Mouse (Mus musculus) neural tube, embryonic 11.5 days (tissue): ENCODE results near the gene Srxn1. TPM values are rescaled to one million over a fixed set of nuclear protein-coding genes. Genes with fewer than 3 reads are reported as not detected.

Experiments used
- ATAC-seq: fragments of 200-750 bp; cut with Nextera tagmentation; 2 replicates; pipeline ENCODE4 v1.8.0; 2017; ENCODE audit warnings: moderate number of reproducible peaks, mild to moderate bottlenecking, moderate TSS enrichment, moderate library complexity; ENCODE audit not compliant: insufficient read depth, low FRiP score, low TSS enrichment
- DNase-seq: peaks from one replicate; pipeline ENCODE4 v3.0.0-alpha.2; 2015; ENCODE audit warnings: low spot score
- H3K27ac ChIP-seq: fragments of 300-500 bp; sonication (generic); 2 replicates; pipeline ENCODE4 v1.5.1; 2014; ENCODE audit warnings: low read depth, mild to moderate bottlenecking, low read length
- H3K27me3 ChIP-seq: fragments of 300-500 bp; sonication (generic); 2 replicates; pipeline ENCODE4 v1.6.1; 2014; ENCODE audit warnings: mild to moderate bottlenecking, low read length, mixed read lengths; ENCODE audit not compliant: control insufficient read depth, insufficient read depth
- H3K36me3 ChIP-seq: fragments of 300-500 bp; sonication (generic); 2 replicates; pipeline ENCODE4 v1.6.1; 2014; ENCODE audit warnings: mild to moderate bottlenecking, low read length, moderate library complexity, mixed read lengths; ENCODE audit not compliant: control insufficient read depth, insufficient read depth
- H3K4me1 ChIP-seq: fragments of 300-500 bp; sonication (generic); 2 replicates; pipeline ENCODE4 v1.6.1; 2014; ENCODE audit warnings: low read length, mixed read lengths; ENCODE audit not compliant: control insufficient read depth, insufficient read depth
- H3K4me2 ChIP-seq: fragments of 300-500 bp; sonication (generic); 2 replicates; pipeline ENCODE4 v1.6.1; 2014; ENCODE audit warnings: low read depth, mild to moderate bottlenecking, moderate library complexity
- H3K4me3 ChIP-seq: fragments of 300-500 bp; sonication (generic); 2 replicates; pipeline ENCODE4 v1.5.1; 2014; ENCODE audit warnings: low read depth, low read length
- H3K9ac ChIP-seq: fragments of 300-500 bp; sonication (generic); 2 replicates; pipeline ENCODE4 v1.6.1; 2014; ENCODE audit warnings: mild to moderate bottlenecking, low read length
- H3K9me3 ChIP-seq: fragments of 300-500 bp; sonication (generic); 2 replicates; pipeline ENCODE4 v1.6.1; 2016; ENCODE audit warnings: low read length; ENCODE audit not compliant: control insufficient read depth
- WGBS: fragments of 180-500 bp; shearing (Covaris S2); extraction: QIAGEN DNeasy Blood & Tissue Kit; methylation state at CpG from one replicate; pipeline ENCODE4 v1.1.7; 2014; 5-methylcytosine and 5-hydroxymethylcytosine counted together
- polyA plus RNA-seq: library from polyadenylated mRNA; unstranded; fragments of >200 nt; fragmentation: Nextera tagmentation; extraction: Ambion mirVana; gene quantifications from 2 replicates; pipeline ENCODE4 v1.2.1, GENCODE M21; 2014

Gene Srxn1
- polyA plus RNA-seq, 1 experiment from 2014 or later = 18.8 TPM

GRCm38 (mm10) chr2:152093356-152093792 is 11.9 kb upstream of the Srxn1 start:
- ATAC-seq = no peak
- Histone ChIP-seq H3K9ac (no peak overlapping the region; the same call in 1 of the 2 replicates), H3K9me3 (no peaks in the 10 kb centered on the region), H3K4me2 (peak overlapping the region; percentile 42), H3K27ac (peak overlapping the region; percentile 30; the same call in 1 of the 2 replicates), H3K27me3 (peaks cover 27% of the 10 kb centered on the region), H3K36me3 (no peaks in the 10 kb centered on the region), H3K4me3 (peak overlapping the region; percentile 35), H3K4me1 (peaks cover 8% of the 10 kb centered on the region)
- WGBS = under 1% methylated on average over 54 of the region's 60 CpGs
- DNase-seq = peak; percentile 61

- ATAC-seq = no peak
Measured at GRCm38 (mm10) chr2:152094856-152095545, 10.3 kb upstream of the Srxn1 start.

GRCm38 (mm10) chr2:152096922-152097321 is 8.4 kb upstream of the Srxn1 start:
- H3K9ac ChIP-seq = no peak overlapping the region
- 73% methylated on average over 2 of the region's 2 CpGs for WGBS
- no peak overlapping the region for H3K4me2 ChIP-seq
- H3K36me3 ChIP-seq = no peaks in the 10 kb centered on the region
- peaks cover 6% of the 10 kb centered on the region; the same call in 1 of the 2 replicates for H3K4me1 ChIP-seq
- no peak for ATAC-seq
- no peak overlapping the region for H3K4me3 ChIP-seq
- H3K9me3 ChIP-seq = no peaks in the 10 kb centered on the region
- DNase-seq = no peak
- H3K27me3 ChIP-seq = peaks cover 27% of the 10 kb centered on the region
- no peak overlapping the region for H3K27ac ChIP-seq

More at GRCm38 (mm10) chr2:152094856-152095545, 10.3 kb upstream of the Srxn1 start:
- H3K27ac ChIP-seq = peak overlapping the region; percentile 61
- peaks cover 8% of the 10 kb centered on the region for H3K4me1 ChIP-seq
- no peaks in the 10 kb centered on the region for H3K36me3 ChIP-seq
- H3K9me3 ChIP-seq = no peaks in the 10 kb centered on the region
- WGBS = 3% methylated on average over 29 of the region's 29 CpGs
- H3K9ac ChIP-seq = peak overlapping the region; percentile 42; the same call in 1 of the 2 replicates
- H3K27me3 ChIP-seq = peaks cover 27% of the 10 kb centered on the region
- H3K4me2 ChIP-seq = peak overlapping the region; percentile 23; the same call in 1 of the 2 replicates
- no peak for DNase-seq
- H3K4me3 ChIP-seq = no peak overlapping the region

- no peak; the same call in 1 of the 2 replicates for ATAC-seq
Measured at GRCm38 (mm10) chr2:152097916-152098315, 7.4 kb upstream of the Srxn1 start.

GRCm38 (mm10) chr2:152099538-152099937 is 5.8 kb upstream of the Srxn1 start:
- DNase-seq (no peak), ATAC-seq (no peak)
- Histone ChIP-seq H3K27ac (no peak overlapping the region), H3K9ac (no peak overlapping the region), H3K27me3 (peaks cover 6% of the 10 kb centered on the region), H3K4me3 (no peak overlapping the region), H3K36me3 (no peaks in the 10 kb centered on the region), H3K4me2 (no peak overlapping the region), H3K4me1 (no peaks in the 10 kb centered on the region; the same call in 1 of the 2 replicates), H3K9me3 (no peaks in the 10 kb centered on the region)
- 57% methylated on average over 3 of the region's 3 CpGs for WGBS

More at GRCm38 (mm10) chr2:152097916-152098315, 7.4 kb upstream of the Srxn1 start:
- Histone ChIP-seq H3K27me3 (peaks cover 21% of the 10 kb centered on the region), H3K4me1 (peaks cover 6% of the 10 kb centered on the region; the same call in 1 of the 2 replicates), H3K36me3 (no peaks in the 10 kb centered on the region), H3K9ac (no peak overlapping the region), H3K4me3 (no peak overlapping the region), H3K4me2 (no peak overlapping the region), H3K27ac (no peak overlapping the region), H3K9me3 (no peaks in the 10 kb centered on the region)
- WGBS = 78% methylated on average over 11 of the region's 11 CpGs
- no peak for DNase-seq

- no peaks in the 10 kb centered on the region for H3K36me3 ChIP-seq
- H3K27me3 ChIP-seq = no peaks in the 10 kb centered on the region
- no peak overlapping the region for H3K4me3 ChIP-seq
- 82% methylated on average over 13 of the region's 13 CpGs for WGBS
- no peak overlapping the region for H3K4me2 ChIP-seq
- H3K4me1 ChIP-seq = peaks cover 6% of the 10 kb centered on the region
- no peaks in the 10 kb centered on the region for H3K9me3 ChIP-seq
- no peak for DNase-seq
- no peak overlapping the region for H3K9ac ChIP-seq
- no peak overlapping the region for H3K27ac ChIP-seq
- no peak for ATAC-seq
Measured at GRCm38 (mm10) chr2:152101761-152102160, 3.6 kb upstream of the Srxn1 start.

GRCm38 (mm10) chr2:152102369-152102768 is 2.9 kb upstream of the Srxn1 start:
- no peak for ATAC-seq
- 62% methylated on average over 6 of the region's 6 CpGs for WGBS

GRCm38 (mm10) chr2:152104711-152105317 is 502 bp upstream of the Srxn1 start:
- H3K9me3 ChIP-seq = 0 out of 2 replicates have a peak, but pooled peaks cover 3% of the 10 kb centered on the region
- H3K9ac ChIP-seq = peak overlapping the region; percentile 64
- DNase-seq (no peak), ATAC-seq (no peak; the same call in 1 of the 2 replicates)
- 17% methylated on average over 17 of the region's 17 CpGs for whole genome bisulfite sequencing
- H3K4me3 ChIP-seq = peak overlapping the region; percentile 60
- H3K36me3 ChIP-seq = no peaks in the 10 kb centered on the region
- H3K4me1 ChIP-seq = peaks cover 6% of the 10 kb centered on the region
- no peaks in the 10 kb centered on the region for H3K27me3 ChIP-seq
- peak overlapping the region; percentile 64 for H3K4me2 ChIP-seq
- no peak overlapping the region for H3K27ac ChIP-seq

More at GRCm38 (mm10) chr2:152102369-152102768, 2.9 kb upstream of the Srxn1 start:
- H3K4me3 ChIP-seq = no peak overlapping the region
- H3K36me3 ChIP-seq = no peaks in the 10 kb centered on the region
- peak; percentile 31 for DNase-seq
- H3K27ac ChIP-seq = no peak overlapping the region
- peaks cover 6% of the 10 kb centered on the region for H3K4me1 ChIP-seq
- no peaks in the 10 kb centered on the region for H3K27me3 ChIP-seq
- H3K4me2 ChIP-seq = no peak overlapping the region
- H3K9ac ChIP-seq = no peak overlapping the region
- H3K9me3 ChIP-seq = no peaks in the 10 kb centered on the region
